Mouse (Mus musculus) olfactory bulb, adult 2 months (tissue): ENCODE measurements around the gene AA986860.

Source experiments
- CTCF ChIP-seq: fragments of 200-500 bp; IDR thresholded peaks from 2 replicates; pipeline ENCODE4 v1.5.1; 2012; ENCODE audit warnings: low read depth, mild to moderate bottlenecking, low read length, moderate library complexity; ENCODE audit not compliant: insufficient read depth
- POLR2A ChIP-seq: fragments of 200-500 bp; IDR thresholded peaks from 2 replicates; pipeline ENCODE4 v1.6.1; 2012; ENCODE audit warnings: mild to moderate bottlenecking, low read depth, low read length, moderate library complexity; ENCODE audit not compliant: insufficient read depth

- TF ChIP-seq CTCF, result no peak
- no peak for TF ChIP-seq POLR2A
These were observed 32.3 kb downstream of the AA986860 start for GRCm38 (mm10) chr1:130764027-130764461.
